Mouse (Mus musculus): ENCODE measurements around the gene Atp2b4. TPM values are rescaled to one million over a fixed set of nuclear protein-coding genes. Genes with fewer than 3 reads are reported as not detected.

The Atp2b4 gene
- polyA plus RNA-seq, 1 experiment from 2014 or later, result 10.2 TPM

- Histone ChIP-seq H3K27ac (no peak overlapping the region), H3K4me3 (no peak overlapping the region), H3K27me3 (replicated peaks) (0 out of 2 replicates have a peak, but pooled peaks cover 2% of the 10 kb centered on the region), H3K9ac (no peak overlapping the region), H3K4me2 (replicated peaks) (no peak overlapping the region), H3K9me3 (no peaks in the 10 kb centered on the region), H3K36me3 (no peaks in the 10 kb centered on the region), H3K4me1 (peaks cover 15% of the 10 kb centered on the region)
- no peak for ATAC-seq (ENCODE audit: low FRiP score, low read depth)
- WGBS, result 66% methylated on average over 5 of the region's 5 CpGs
These were observed 20.3 kb upstream of the Atp2b4 start for GRCm38 (mm10) chr1:133821144-133821543.

GRCm38 (mm10) chr1:133820100-133820499 is 19.3 kb upstream of the Atp2b4 start:
- Histone ChIP-seq H3K4me1 (peaks cover 5% of the 10 kb centered on the region), H3K36me3 (no peaks in the 10 kb centered on the region), H3K27me3 (replicated peaks) (0 out of 2 replicates have a peak, but pooled peaks cover 2% of the 10 kb centered on the region), H3K9ac (no peak overlapping the region), H3K4me2 (replicated peaks) (no peak overlapping the region), H3K27ac (no peak overlapping the region), H3K9me3 (no peaks in the 10 kb centered on the region), H3K4me3 (no peak overlapping the region)
- ATAC-seq (ENCODE audit: low FRiP score, low read depth), result no peak
- WGBS, result 30% methylated on average over 2 of the region's 2 CpGs

- no peak for ATAC-seq (ENCODE audit: low FRiP score, low read depth)
- H3K9ac ChIP-seq, result no peak overlapping the region
- 0 out of 2 replicates have a peak, but pooled peaks cover 2% of the 10 kb centered on the region for H3K27me3 ChIP-seq (replicated peaks)
- no peaks in the 10 kb centered on the region for H3K36me3 ChIP-seq
- H3K4me2 ChIP-seq (replicated peaks), result no peak overlapping the region
- H3K9me3 ChIP-seq, result no peaks in the 10 kb centered on the region
- 77% methylated on average over 2 of the region's 2 CpGs for whole genome bisulfite sequencing
- no peak overlapping the region for H3K4me3 ChIP-seq
- peaks cover 3% of the 10 kb centered on the region; the same call in 1 of the 2 replicates for H3K4me1 ChIP-seq
- no peak overlapping the region for H3K27ac ChIP-seq
These were observed 17.7 kb upstream of the Atp2b4 start for GRCm38 (mm10) chr1:133818531-133818930.

- ATAC-seq (ENCODE audit: low FRiP score, low read depth), result no peak
- Histone ChIP-seq H3K27ac (no peak overlapping the region), H3K36me3 (no peaks in the 10 kb centered on the region), H3K4me3 (no peak overlapping the region), H3K27me3 (replicated peaks) (no peaks in the 10 kb centered on the region), H3K9ac (no peak overlapping the region), H3K9me3 (no peaks in the 10 kb centered on the region), H3K4me2 (replicated peaks) (no peak overlapping the region), H3K4me1 (no peaks in the 10 kb centered on the region)
- WGBS, result 86% methylated on average over 12 of the region's 12 CpGs
These were observed 15.1 kb upstream of the Atp2b4 start for GRCm38 (mm10) chr1:133815747-133816491.

- Histone ChIP-seq H3K4me3 (no peak overlapping the region), H3K4me2 (replicated peaks) (no peak overlapping the region)
These were observed 8.5 kb upstream of the Atp2b4 start for GRCm38 (mm10) chr1:133809376-133809775.

GRCm38 (mm10) chr1:133808020-133808419 is 7.2 kb upstream of the Atp2b4 start:
- Histone ChIP-seq H3K4me1 (no peaks in the 10 kb centered on the region), H3K4me3 (no peak overlapping the region), H3K36me3 (no peaks in the 10 kb centered on the region), H3K9ac (no peak overlapping the region), H3K27ac (no peak overlapping the region), H3K4me2 (replicated peaks) (no peak overlapping the region), H3K27me3 (replicated peaks) (no peaks in the 10 kb centered on the region), H3K9me3 (no peaks in the 10 kb centered on the region)
- 74% methylated on average over 8 of the region's 8 CpGs for WGBS
- ATAC-seq (ENCODE audit: low FRiP score, low read depth), result no peak

More at GRCm38 (mm10) chr1:133809376-133809775, 8.5 kb upstream of the Atp2b4 start:
- Histone ChIP-seq H3K36me3 (no peaks in the 10 kb centered on the region), H3K4me1 (no peaks in the 10 kb centered on the region), H3K27me3 (replicated peaks) (no peaks in the 10 kb centered on the region), H3K9me3 (no peaks in the 10 kb centered on the region), H3K27ac (no peak overlapping the region), H3K9ac (no peak overlapping the region)
- 64% methylated on average over 5 of the region's 5 CpGs for WGBS
- ATAC-seq (ENCODE audit: low FRiP score, low read depth), result no peak

- Histone ChIP-seq H3K4me1 (peaks cover 39% of the 10 kb centered on the region), H3K27me3 (replicated peaks) (no peaks in the 10 kb centered on the region), H3K9ac (no peak overlapping the region), H3K36me3 (no peaks in the 10 kb centered on the region), H3K4me2 (replicated peaks) (peak overlapping the region; percentile 94), H3K9me3 (no peaks in the 10 kb centered on the region), H3K27ac (no peak overlapping the region), H3K4me3 (no peak overlapping the region)
- no peak for ATAC-seq (ENCODE audit: low FRiP score, low read depth)
- 82% methylated on average over 5 of the region's 5 CpGs for WGBS
These were observed 902 bp upstream of the Atp2b4 start for GRCm38 (mm10) chr1:133801743-133802142.

- Histone ChIP-seq H3K4me1 (peaks cover 39% of the 10 kb centered on the region), H3K4me2 (replicated peaks) (peak overlapping the region; percentile 94), H3K9ac (peak overlapping the region; percentile 60), H3K36me3 (no peaks in the 10 kb centered on the region), H3K27ac (no peak overlapping the region), H3K4me3 (peak overlapping the region; percentile 48), H3K27me3 (replicated peaks) (no peaks in the 10 kb centered on the region), H3K9me3 (no peaks in the 10 kb centered on the region)
- ATAC-seq (ENCODE audit: low FRiP score, low read depth), result peak; percentile 45; the same call in 1 of the 2 replicates
- WGBS, result 0% methylated on average over 16 of the region's 16 CpGs
These were observed 329 bp downstream of the Atp2b4 start for GRCm38 (mm10) chr1:133800512-133800911.

- peak overlapping the region; percentile 94 for H3K4me2 ChIP-seq (replicated peaks)
- ATAC-seq (ENCODE audit: low FRiP score, low read depth), result no peak
- no peak overlapping the region for H3K27ac ChIP-seq
- peak overlapping the region; percentile 48 for H3K4me3 ChIP-seq
- H3K9ac ChIP-seq, result peak overlapping the region; percentile 60; the same call in 1 of the 2 replicates
- H3K4me1 ChIP-seq, result peaks cover 39% of the 10 kb centered on the region
- no peaks in the 10 kb centered on the region for H3K27me3 ChIP-seq (replicated peaks)
- H3K36me3 ChIP-seq, result no peaks in the 10 kb centered on the region
- 3% methylated on average over 21 of the region's 21 CpGs for WGBS
- no peaks in the 10 kb centered on the region for H3K9me3 ChIP-seq
These were observed 975 bp downstream of the Atp2b4 start for GRCm38 (mm10) chr1:133799686-133800445.

- peak overlapping the region; percentile 4; the same call in 1 of the 2 replicates for H3K4me3 ChIP-seq
- H3K9ac ChIP-seq, result 0 out of 2 replicates have a peak overlapping the region, but pooled peaks have one; percentile 33
- H3K27me3 ChIP-seq (replicated peaks), result no peaks in the 10 kb centered on the region
- no peak for ATAC-seq (ENCODE audit: low FRiP score, low read depth)
- no peaks in the 10 kb centered on the region for H3K9me3 ChIP-seq
- 74% methylated on average over 1 of the region's 1 CpGs for WGBS
- H3K36me3 ChIP-seq, result no peaks in the 10 kb centered on the region
- H3K4me2 ChIP-seq (replicated peaks), result peak overlapping the region; percentile 94
- no peak overlapping the region for H3K27ac ChIP-seq
- H3K4me1 ChIP-seq, result peaks cover 39% of the 10 kb centered on the region
These were observed 1.9 kb downstream of the Atp2b4 start for GRCm38 (mm10) chr1:133798821-133799415.

- no peak for ATAC-seq (ENCODE audit: low FRiP score, low read depth)
- Histone ChIP-seq H3K27ac (no peak overlapping the region), H3K27me3 (replicated peaks) (no peaks in the 10 kb centered on the region), H3K9me3 (no peaks in the 10 kb centered on the region), H3K9ac (no peak overlapping the region), H3K36me3 (no peaks in the 10 kb centered on the region), H3K4me1 (peaks cover 39% of the 10 kb centered on the region), H3K4me3 (peak overlapping the region; percentile 4; the same call in 1 of the 2 replicates), H3K4me2 (replicated peaks) (peak overlapping the region; percentile 94)
- WGBS, result 32% methylated on average over 9 of the region's 9 CpGs
These were observed 2.6 kb downstream of the Atp2b4 start for GRCm38 (mm10) chr1:133797979-133798820.

All from neural tube, embryonic 12.5 days (tissue).